Mouse (Mus musculus) C2C12 (cell line): ENCODE data around the gene Ndufb8. TPM values are rescaled to one million over a fixed set of nuclear protein-coding genes. Genes with fewer than 3 reads are reported as not detected.

Experiments
- H3K27me3 ChIP-seq: one replicate; pipeline ENCODE4 v1.6.1; 2011; ENCODE audit not compliant: control insufficient read depth, insufficient read depth, insufficient read length
- H3K36me3 ChIP-seq: one replicate; pipeline ENCODE4 v1.6.1; 2011; ENCODE audit not compliant: control insufficient read depth, insufficient read depth
- H3K4me3 ChIP-seq: one replicate; pipeline ENCODE4 v1.5.1; 2011; ENCODE audit warnings: mild to moderate bottlenecking, control low read depth; ENCODE audit not compliant: poor library complexity, insufficient read depth, severe bottlenecking
- H3K79me2 ChIP-seq: one replicate; pipeline ENCODE4 v1.6.1; 2011; ENCODE audit not compliant: control insufficient read depth, insufficient read depth
- H3K79me3 ChIP-seq: one replicate; pipeline ENCODE4 v1.6.1; 2011; ENCODE audit warnings: low read depth, control low read depth
- H3ac ChIP-seq: one replicate; pipeline ENCODE3; 2011; ENCODE audit warnings: low read depth; ENCODE audit not compliant: control insufficient read depth, insufficient read length
- CEBPB ChIP-seq: IDR thresholded peaks from one replicate; pipeline ENCODE4 v1.6.1; 2011; ENCODE audit warnings: low read depth, mild to moderate bottlenecking, control low read depth, moderate library complexity
- CTCF ChIP-seq: IDR thresholded peaks from one replicate; pipeline ENCODE4 v1.5.1; 2011; ENCODE audit not compliant: control insufficient read depth, insufficient read depth, insufficient read length
- FOSL1 ChIP-seq: IDR thresholded peaks from one replicate; pipeline ENCODE4 v1.8.0; 2011; ENCODE audit warnings: mild to moderate bottlenecking, low read length; ENCODE audit not compliant: poor library complexity, insufficient read depth, severe bottlenecking
- MAX ChIP-seq: IDR thresholded peaks from one replicate; pipeline ENCODE4 v1.6.1; 2011; ENCODE audit warnings: mild to moderate bottlenecking, control low read depth
- MYOD1 ChIP-seq: IDR thresholded peaks from one replicate; pipeline ENCODE4 v1.6.1; 2011; ENCODE audit warnings: low read depth; ENCODE audit not compliant: control insufficient read depth, insufficient read length
- MYOG ChIP-seq: IDR thresholded peaks from one replicate; pipeline ENCODE4 v1.6.1; 2011; ENCODE audit not compliant: control insufficient read depth, insufficient read length; ENCODE audit errors: extremely low read depth
- USF1 ChIP-seq: IDR thresholded peaks from one replicate; pipeline ENCODE4 v1.6.1; 2011; ENCODE audit warnings: low read depth, mild to moderate bottlenecking, control low read depth, moderate library complexity
- polyA plus RNA-seq: library from polyadenylated mRNA; unstranded; fragments of >200 nt; fragmentation: generic; extraction: Trizol; gene quantifications from one replicate; pipeline ENCODE4 v1.2.1, GENCODE M21; 2012; ENCODE audit warnings: missing spikeins

Gene Ndufb8
- polyA plus RNA-seq, 1 experiment: 473 TPM

GRCm38 (mm10) chr19:44564006-44564405 lies 8.8 kb upstream of the Ndufb8 start:
- H3K4me3 ChIP-seq: no peak overlapping the region
- peaks cover 3% of the 10 kb centered on the region for H3K27me3 ChIP-seq
- H3K79me3 ChIP-seq: peaks cover 22% of the 10 kb centered on the region
- peaks cover 47% of the 10 kb centered on the region for H3K36me3 ChIP-seq
- TF ChIP-seq CEBPB: no peak
- TF ChIP-seq MYOG: no peak
- no peak for TF ChIP-seq FOSL1
- TF ChIP-seq MAX: no peak
- TF ChIP-seq MYOD1: no peak
- no peak for TF ChIP-seq CTCF
- no peak for TF ChIP-seq USF1
- peak overlapping the region; percentile 30 for H3ac ChIP-seq
- peaks cover 44% of the 10 kb centered on the region for H3K79me2 ChIP-seq

GRCm38 (mm10) chr19:44562652-44563206 lies 7.5 kb upstream of the Ndufb8 start, which contains the start of gene Hif1an:
TSS of gene Hif1an (plus strand) at chr19:44562850.
- Histone ChIP-seq H3K79me3 (peaks cover 22% of the 10 kb centered on the region), H3K27me3 (peaks cover 3% of the 10 kb centered on the region), H3K4me3 (peak within 1 kb of the TSS; percentile 64), H3K79me2 (peaks cover 44% of the 10 kb centered on the region), H3K36me3 (peaks cover 35% of the 10 kb centered on the region), H3ac (peak within 1 kb of the TSS; percentile 85)
- TF ChIP-seq USF1: no peak
- TF ChIP-seq FOSL1: no peak
- TF ChIP-seq CTCF: peak; percentile 59
- no peak for TF ChIP-seq CEBPB
- no peak for TF ChIP-seq MYOD1
- TF ChIP-seq MYOG: no peak
- TF ChIP-seq MAX: peak; percentile 38

GRCm38 (mm10) chr19:44554490-44554860 lies 765 bp downstream of the Ndufb8 start:
- peaks cover 21% of the 10 kb centered on the region for H3K79me3 ChIP-seq
- H3K27me3 ChIP-seq: peaks cover under 1% of the 10 kb centered on the region
- H3ac ChIP-seq: peak overlapping the region; percentile 100
- peaks cover 34% of the 10 kb centered on the region for H3K36me3 ChIP-seq
- peaks cover 26% of the 10 kb centered on the region for H3K79me2 ChIP-seq
- TF ChIP-seq MAX (no peak), MYOG (no peak), FOSL1 (no peak), CTCF (no peak), CEBPB (no peak), MYOD1 (no peak), USF1 (no peak)
- H3K4me3 ChIP-seq: peak overlapping the region; percentile 97

- no peak overlapping the region for H3K4me3 ChIP-seq
- TF ChIP-seq MYOD1 (no peak), CTCF (no peak), FOSL1 (no peak), MYOG (no peak), CEBPB (no peak), USF1 (no peak), MAX (no peak)
- peaks cover 21% of the 10 kb centered on the region for H3K79me3 ChIP-seq
- peaks cover 45% of the 10 kb centered on the region for H3K36me3 ChIP-seq
- H3K27me3 ChIP-seq: no peaks in the 10 kb centered on the region
- H3ac ChIP-seq: no peak overlapping the region
- H3K79me2 ChIP-seq: peaks cover 26% of the 10 kb centered on the region
Measured at GRCm38 (mm10) chr19:44553286-44553685, 2.0 kb downstream of the Ndufb8 start.

- Histone ChIP-seq H3ac (no peak within 1 kb of the TSS), H3K36me3 (peaks cover 50% of the 10 kb centered on the region), H3K27me3 (no peaks in the 10 kb centered on the region), H3K4me3 (no peak within 1 kb of the TSS), H3K79me2 (peaks cover 26% of the 10 kb centered on the region), H3K79me3 (peaks cover 21% of the 10 kb centered on the region)
- TF ChIP-seq MAX (no peak), MYOD1 (no peak), CEBPB (no peak), FOSL1 (no peak), MYOG (no peak), CTCF (no peak), USF1 (no peak)
Measured at GRCm38 (mm10) chr19:44552731-44553130, 2.5 kb downstream of the Ndufb8 start, which contains the start of gene Gm20538. TSS of gene Gm20538 (minus strand) at chr19:44552831.
